Mouse (Mus musculus): ENCODE measurements around the gene Cdr1. TPM values are rescaled to one million over a fixed set of nuclear protein-coding genes. Genes with fewer than 3 reads are reported as not detected.
A peak's percentile ranks its signal among the peaks of the same experiment; 100 is the strongest.

Gene Cdr1
- total RNA-seq (2017), result not detected in 2 replicates

DNA sequence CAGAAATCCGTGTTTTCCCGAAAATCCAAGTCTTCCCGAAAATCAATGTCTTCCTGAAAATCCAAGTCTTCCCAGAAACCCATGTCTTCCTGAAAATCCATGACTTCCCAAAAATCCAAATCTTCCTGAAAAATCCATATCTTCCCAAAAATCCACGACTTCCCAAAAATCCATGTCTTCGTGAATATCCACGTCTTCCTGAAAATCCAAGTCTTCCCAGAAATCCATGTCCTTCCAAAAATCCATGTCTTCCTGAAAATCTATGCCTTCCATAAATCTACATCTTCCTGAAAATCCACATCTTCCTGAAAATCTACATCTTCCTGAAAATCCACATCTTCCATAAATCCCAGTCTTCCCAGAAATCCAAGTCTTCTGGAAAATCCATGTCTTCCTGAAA, at the start of gene Cdr1:
Gene Cdr1, minus strand, starts transcription at position 101 of the 400 bp plus-strand sequence.
- no peak for ATAC-seq (ENCODE audit: extremely low read depth, insufficient number of reproducible peaks, low FRiP score, poor library complexity, severe bottlenecking)

DNA sequence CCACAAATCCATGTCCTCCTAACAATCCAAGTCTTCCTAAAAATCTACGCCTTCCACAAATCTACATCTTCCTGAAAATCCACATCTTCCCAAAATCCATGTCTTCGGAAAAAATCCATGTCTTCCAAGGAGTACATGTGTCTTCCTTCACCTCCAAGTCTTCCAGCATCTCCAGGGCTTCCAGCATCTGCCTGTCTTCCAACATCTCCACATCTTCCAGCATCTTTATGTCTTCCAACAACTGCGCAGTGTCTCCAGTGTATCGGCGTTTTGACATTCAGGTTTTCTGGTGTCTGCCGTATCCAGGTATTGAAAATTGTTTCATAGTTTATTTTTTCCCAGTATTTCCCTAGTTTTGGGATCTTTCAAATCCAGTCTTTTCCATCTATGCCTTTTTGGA, 511 bp upstream of the Cdr1 start:
- ATAC-seq (ENCODE audit: extremely low read depth, insufficient number of reproducible peaks, low FRiP score, poor library complexity, severe bottlenecking), result 0 out of 2 replicates have a peak, but pooled peaks have one; percentile 23

DNA sequence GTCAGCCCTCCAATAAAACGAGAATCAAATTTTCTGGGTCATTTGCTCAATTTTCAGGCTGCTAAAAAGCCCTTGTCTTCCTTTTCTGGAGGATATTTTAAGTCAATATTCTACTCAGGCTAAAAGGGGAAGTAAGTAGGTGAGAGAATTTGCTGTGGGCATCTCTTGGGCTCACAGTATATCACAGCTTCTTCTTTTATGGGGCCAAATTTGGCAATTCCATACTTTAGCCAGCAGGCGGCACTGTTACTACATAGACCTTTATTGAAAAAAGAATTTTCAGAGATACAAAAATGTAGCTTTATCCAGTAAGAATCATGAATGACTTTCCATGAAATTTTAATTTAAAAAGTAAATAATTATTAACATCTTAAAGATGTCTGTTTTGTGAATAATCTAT, 18.8 kb downstream of the Cdr1 start:
- no peak for ATAC-seq (ENCODE audit: extremely low read depth, insufficient number of reproducible peaks, low FRiP score, poor library complexity, severe bottlenecking)

DNA sequence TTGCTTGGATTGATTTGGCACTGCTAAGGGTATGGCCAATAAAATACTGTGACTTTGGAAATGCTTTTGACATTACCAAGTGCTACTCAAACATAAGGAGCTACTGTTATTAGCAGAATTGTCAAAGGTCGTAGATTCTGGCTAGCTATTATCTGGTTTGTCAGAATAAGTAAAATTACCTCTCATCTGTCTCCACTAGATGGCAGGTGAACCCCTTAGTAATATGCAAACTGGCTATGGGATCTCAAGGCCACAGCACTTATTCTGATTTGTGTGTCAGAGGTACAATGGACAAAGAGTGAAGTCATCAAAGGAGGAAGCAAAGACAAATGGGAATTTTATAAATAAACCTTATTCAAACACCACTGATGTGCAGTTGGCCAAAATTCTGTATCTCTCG, 24.1 kb downstream of the Cdr1 start:
- no peak for ATAC-seq (ENCODE audit: extremely low read depth, insufficient number of reproducible peaks, low FRiP score, poor library complexity, severe bottlenecking)

DNA sequence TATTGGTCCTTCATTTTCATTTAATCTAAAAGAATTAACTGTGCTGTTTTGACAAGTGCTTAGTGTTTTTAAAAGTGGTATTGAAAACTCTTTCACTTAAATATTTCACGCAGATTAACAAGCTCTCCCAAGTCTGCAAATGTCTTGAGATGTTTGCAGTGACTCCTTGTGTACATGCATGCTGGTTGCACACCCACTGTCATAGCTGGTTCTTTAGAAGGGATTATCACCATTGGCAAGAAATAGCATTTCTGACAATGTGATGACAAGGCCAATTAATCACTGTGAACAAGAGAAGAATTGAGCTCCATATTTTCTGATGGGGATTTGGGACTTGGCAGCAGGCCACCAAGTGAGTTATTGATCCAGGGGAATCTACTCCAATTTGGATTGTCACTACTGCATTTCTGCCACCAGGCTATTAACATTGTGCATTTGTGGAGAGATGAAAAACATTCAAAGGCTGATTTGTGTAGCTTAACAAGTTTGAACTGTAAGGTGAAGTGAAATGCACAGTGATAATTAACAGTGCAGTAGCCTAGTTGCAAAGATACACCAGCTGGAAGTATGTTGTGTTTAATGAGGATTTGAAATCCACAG, 30.6 kb downstream of the Cdr1 start:
- ATAC-seq (ENCODE audit: extremely low read depth, insufficient number of reproducible peaks, low FRiP score, poor library complexity, severe bottlenecking), result no peak

DNA sequence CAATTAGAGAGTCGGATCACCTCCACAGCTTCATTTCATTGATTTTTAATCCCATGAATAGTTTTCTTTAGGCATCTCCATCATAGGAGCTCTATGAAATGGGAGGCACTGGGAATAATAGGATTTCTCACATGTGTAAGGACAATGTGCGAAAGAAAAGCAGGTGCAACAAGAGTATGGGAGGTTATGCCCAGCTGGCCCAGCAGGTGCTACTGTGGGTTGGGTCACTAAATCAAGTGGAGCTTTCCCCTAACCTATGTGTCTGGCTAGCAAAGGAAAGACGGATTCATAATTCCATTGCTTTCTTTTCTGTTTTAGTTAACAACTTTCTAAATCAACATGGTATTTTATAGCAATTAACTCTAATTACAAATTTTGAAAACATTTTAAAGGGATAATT, 31.1 kb downstream of the Cdr1 start:
- no peak for ATAC-seq (ENCODE audit: extremely low read depth, insufficient number of reproducible peaks, low FRiP score, poor library complexity, severe bottlenecking)

DNA sequence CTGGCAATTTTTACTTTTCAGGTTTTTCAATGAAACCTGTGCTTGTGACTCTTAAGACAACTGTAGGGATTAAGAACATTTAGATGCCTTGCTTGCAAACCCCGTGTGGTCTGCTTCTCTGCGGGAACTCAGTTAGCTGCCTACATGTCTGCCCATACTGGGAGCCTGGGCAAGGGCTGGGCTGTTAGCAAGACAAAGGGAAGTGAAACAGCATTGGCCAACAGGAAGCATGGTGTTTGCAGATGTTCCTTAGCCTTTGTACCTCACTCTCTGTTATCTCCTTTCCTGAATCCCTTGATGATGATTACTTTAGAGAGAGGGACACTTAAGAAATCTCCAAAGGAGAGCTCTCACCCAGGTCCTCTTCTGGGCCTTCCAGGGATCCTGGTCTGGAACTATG, 38.8 kb downstream of the Cdr1 start:
- ATAC-seq (ENCODE audit: extremely low read depth, insufficient number of reproducible peaks, low FRiP score, poor library complexity, severe bottlenecking), result no peak

DNA sequence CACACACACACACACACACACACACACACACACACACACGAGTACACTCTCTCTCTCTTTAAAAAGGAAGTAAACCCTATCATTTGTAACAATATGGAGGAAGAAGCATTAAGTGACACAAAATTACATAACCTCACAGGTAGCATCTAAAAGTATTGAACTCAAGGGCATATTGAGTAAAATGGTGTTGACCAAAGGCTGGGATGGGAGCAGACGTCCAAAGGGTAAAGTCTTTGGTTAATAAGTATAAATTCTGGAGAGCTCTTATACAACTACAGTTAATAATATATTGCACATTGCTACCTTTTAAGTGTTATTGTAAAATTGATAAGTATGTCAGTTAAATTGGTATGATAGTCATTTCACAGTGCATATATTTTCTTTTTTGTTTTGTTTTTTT, 39.9 kb downstream of the Cdr1 start:
- ATAC-seq (ENCODE audit: extremely low read depth, insufficient number of reproducible peaks, low FRiP score, poor library complexity, severe bottlenecking), result no peak

DNA sequence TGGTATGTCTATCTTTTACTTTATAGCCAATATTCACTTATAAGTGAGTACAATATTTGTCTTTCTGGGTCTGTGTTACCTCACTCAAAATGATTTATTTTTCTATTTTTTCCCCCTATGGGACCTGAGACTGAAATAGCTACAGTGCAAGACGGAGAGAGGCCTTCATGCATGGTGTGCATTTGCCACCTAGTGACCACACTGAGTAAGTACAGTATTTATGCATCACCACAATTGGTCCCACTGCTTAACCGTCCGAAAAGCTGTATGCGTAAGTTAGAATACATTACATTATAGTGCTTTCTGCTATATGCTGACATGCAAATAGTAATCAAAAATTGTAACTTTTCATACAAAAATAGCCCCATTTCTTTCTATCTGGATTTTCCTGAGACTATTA, 50.8 kb downstream of the Cdr1 start:
- ATAC-seq (ENCODE audit: extremely low read depth, insufficient number of reproducible peaks, low FRiP score, poor library complexity, severe bottlenecking), result no peak

All from neutrophil, adult 5-6 weeks (primary cell).